Mouse (Mus musculus) heart, embryonic 11.5 days (tissue): ENCODE measurements around the gene Gpc6. TPM values are rescaled to one million over a fixed set of nuclear protein-coding genes. Genes with fewer than 3 reads are reported as not detected.

Experiments used
- ATAC-seq: fragments of 200-750 bp; cut with Nextera tagmentation; replicated peaks from 2 replicates; pipeline ENCODE4 v1.8.0; 2017; ENCODE audit warnings: moderate library complexity; ENCODE audit not compliant: insufficient number of reproducible peaks, low FRiP score, low TSS enrichment
- H3K27ac ChIP-seq: fragments of 300-500 bp; sonication (generic); 2 replicates; pipeline ENCODE4 v1.5.1; 2014; ENCODE audit warnings: mild to moderate bottlenecking, low read depth, low read length
- H3K27me3 ChIP-seq: fragments of 300-500 bp; sonication (generic); 2 replicates; pipeline ENCODE4 v1.6.1; 2014; ENCODE audit warnings: mild to moderate bottlenecking, low read length, mixed read lengths; ENCODE audit not compliant: control insufficient read depth, insufficient read depth
- H3K36me3 ChIP-seq: fragments of 300-500 bp; sonication (generic); 2 replicates; pipeline ENCODE4 v1.6.1; 2014; ENCODE audit warnings: mild to moderate bottlenecking, low read length, moderate library complexity, mixed read lengths; ENCODE audit not compliant: control insufficient read depth, insufficient read depth
- H3K4me1 ChIP-seq: fragments of 300-500 bp; sonication (generic); 2 replicates; pipeline ENCODE4 v1.6.1; 2014; ENCODE audit warnings: low read length; ENCODE audit not compliant: control insufficient read depth, insufficient read depth
- H3K4me2 ChIP-seq: fragments of 300-500 bp; sonication (generic); 2 replicates; pipeline ENCODE4 v1.6.1; 2014; ENCODE audit warnings: mild to moderate bottlenecking, moderate library complexity
- H3K4me3 ChIP-seq: fragments of 300-500 bp; sonication (generic); 2 replicates; pipeline ENCODE4 v1.5.1; 2014; ENCODE audit warnings: low read depth, low read length
- H3K9ac ChIP-seq: fragments of 300-500 bp; sonication (generic); 2 replicates; pipeline ENCODE4 v1.6.1; 2014; ENCODE audit warnings: mild to moderate bottlenecking, low read depth, low read length, moderate library complexity
- H3K9me3 ChIP-seq: fragments of 300-500 bp; sonication (generic); replicated peaks from 2 replicates; pipeline ENCODE4 v1.6.1; 2016; ENCODE audit warnings: low read length; ENCODE audit not compliant: control insufficient read depth
- WGBS: fragments of 180-500 bp; shearing (Covaris S2); extraction: QIAGEN DNeasy Blood & Tissue Kit; methylation state at CpG from one replicate; pipeline ENCODE4 v1.1.7; 2014; ENCODE audit not compliant: insufficient replicate concordance; 5-methylcytosine and 5-hydroxymethylcytosine counted together
- polyA plus RNA-seq: library from polyadenylated mRNA; unstranded; fragments of >200 nt; fragmentation: Nextera tagmentation; extraction: Ambion mirVana; gene quantifications from 2 replicates; pipeline ENCODE4 v1.2.1, GENCODE M21; 2014

Gpc6 gene
- polyA plus RNA-seq, 1 experiment from 2014 or later: 14.3 TPM

DNA sequence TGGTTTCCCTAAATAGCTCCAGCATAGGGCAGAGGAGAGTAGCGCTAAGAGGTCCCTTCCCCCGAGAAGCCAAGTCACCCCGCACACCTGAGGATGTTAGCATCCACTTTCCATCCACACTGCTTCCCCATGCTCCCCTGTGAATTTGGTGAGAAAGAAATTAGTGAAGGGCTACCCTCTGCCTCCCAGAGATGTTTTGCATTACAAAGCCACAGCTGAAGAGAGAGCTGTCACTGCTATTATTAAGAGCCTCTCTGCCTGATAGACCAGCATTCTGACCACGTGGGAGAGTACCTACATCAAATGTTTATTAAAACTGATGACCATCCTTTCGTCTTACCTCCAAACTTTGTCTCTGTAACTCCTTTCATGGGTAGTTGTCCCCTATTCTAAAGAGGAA lies 981.2 kb downstream of the Gpc6 start:
- H3K4me3 ChIP-seq: no peak overlapping the region
- peaks cover 6% of the 10 kb centered on the region; the same call in 1 of the 2 replicates for H3K4me1 ChIP-seq
- no peaks in the 10 kb centered on the region for H3K36me3 ChIP-seq
- ATAC-seq: no peak
- peaks cover 7% of the 10 kb centered on the region; the same call in 1 of the 2 replicates for H3K27me3 ChIP-seq
- no peaks in the 10 kb centered on the region for H3K9me3 ChIP-seq
- H3K27ac ChIP-seq: no peak overlapping the region
- no peak overlapping the region for H3K4me2 ChIP-seq
- H3K9ac ChIP-seq: no peak overlapping the region
- WGBS: 50% methylated on average over 5 of the region's 5 CpGs

DNA sequence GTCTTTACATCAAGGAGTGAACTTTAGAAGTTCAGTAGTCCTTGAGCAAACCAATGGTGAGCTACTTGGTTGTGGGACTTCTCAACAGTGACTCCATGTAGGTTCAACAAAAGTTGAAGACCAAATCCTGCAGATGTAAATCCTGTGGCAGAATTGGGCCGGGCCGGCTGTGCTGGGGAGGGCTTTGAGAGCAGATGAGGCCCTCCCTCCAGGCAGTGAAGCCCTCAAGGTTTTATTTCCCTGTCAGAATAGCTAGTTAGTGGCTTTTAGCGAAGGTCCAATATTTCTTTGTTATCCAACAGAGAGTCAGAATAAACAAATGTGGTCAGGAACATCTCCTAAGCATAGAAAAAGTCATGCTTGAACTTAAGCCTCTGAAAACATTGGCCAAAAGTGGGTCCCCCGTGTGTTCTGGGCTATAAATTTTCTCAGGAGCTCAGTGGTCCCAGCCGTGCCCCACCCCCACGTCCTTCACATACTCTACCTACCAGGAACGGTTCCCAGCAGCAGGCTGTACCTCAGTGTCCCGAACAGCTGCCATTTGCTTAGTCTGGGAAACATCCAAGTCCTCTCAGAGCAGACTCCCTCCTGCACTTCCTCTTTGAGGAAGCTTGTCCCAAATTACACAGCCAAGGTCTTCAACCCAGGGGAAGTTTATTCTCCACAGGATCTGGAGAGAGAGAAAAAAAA lies 983.3 kb downstream of the Gpc6 start:
- Histone ChIP-seq H3K4me3 (no peak overlapping the region), H3K4me2 (no peak overlapping the region), H3K36me3 (no peaks in the 10 kb centered on the region), H3K9me3 (no peaks in the 10 kb centered on the region), H3K9ac (no peak overlapping the region), H3K4me1 (peaks cover 6% of the 10 kb centered on the region; the same call in 1 of the 2 replicates), H3K27me3 (peaks cover 5% of the 10 kb centered on the region; the same call in 1 of the 2 replicates), H3K27ac (no peak overlapping the region)
- WGBS: 63% methylated on average over 8 of the region's 8 CpGs
- no peak for ATAC-seq

DNA sequence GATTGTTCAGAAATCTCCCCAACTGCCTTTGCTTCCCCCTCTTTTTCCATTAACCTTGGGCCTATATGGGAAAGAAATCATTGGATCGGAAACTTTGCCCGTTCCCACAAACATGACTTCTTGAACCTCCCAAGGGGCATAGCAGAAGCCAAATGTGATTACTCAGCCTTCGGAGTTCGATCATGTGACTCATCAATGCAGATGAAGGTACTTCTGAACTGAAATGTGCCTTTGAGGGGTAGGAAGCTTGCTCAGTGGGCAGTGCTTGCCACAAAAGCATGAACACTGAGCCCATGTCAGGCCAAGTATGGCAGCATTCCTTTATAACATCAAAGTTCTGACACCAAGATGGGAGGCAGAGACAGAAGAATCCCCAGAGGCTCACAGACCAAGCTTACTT lies 983.9 kb downstream of the Gpc6 start:
- H3K36me3 ChIP-seq: no peaks in the 10 kb centered on the region
- H3K9me3 ChIP-seq: no peaks in the 10 kb centered on the region
- no peak overlapping the region for H3K4me2 ChIP-seq
- H3K9ac ChIP-seq: no peak overlapping the region
- H3K4me1 ChIP-seq: peaks cover 6% of the 10 kb centered on the region; the same call in 1 of the 2 replicates
- no peak overlapping the region for H3K27ac ChIP-seq
- peaks cover 5% of the 10 kb centered on the region; the same call in 1 of the 2 replicates for H3K27me3 ChIP-seq
- WGBS: 78% methylated on average over 4 of the region's 4 CpGs
- no peak for ATAC-seq
- H3K4me3 ChIP-seq: no peak overlapping the region

DNA sequence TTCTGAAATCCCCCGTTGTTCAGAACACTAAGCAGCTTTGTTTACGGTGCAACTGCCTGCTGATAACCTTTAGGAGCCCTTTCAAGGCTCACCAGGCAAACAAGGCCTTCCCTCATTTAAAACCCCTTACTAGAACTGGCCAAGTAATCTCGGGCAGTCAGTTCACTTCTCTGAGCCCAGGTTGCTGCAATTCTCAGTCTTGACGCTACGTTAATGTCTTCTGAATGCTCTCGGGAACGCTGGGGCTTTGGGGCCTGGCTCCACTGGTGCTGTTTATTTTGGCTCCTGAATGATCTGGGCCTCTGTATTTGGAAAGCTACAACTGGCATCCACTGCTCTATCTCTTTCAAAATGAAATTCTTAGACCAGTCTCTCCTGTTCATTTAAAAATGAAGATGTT lies 985.2 kb downstream of the Gpc6 start:
- H3K27me3 ChIP-seq: peaks cover 5% of the 10 kb centered on the region; the same call in 1 of the 2 replicates
- no peak overlapping the region for H3K9ac ChIP-seq
- H3K9me3 ChIP-seq: no peaks in the 10 kb centered on the region
- no peak for ATAC-seq
- H3K27ac ChIP-seq: no peak overlapping the region
- peaks cover 6% of the 10 kb centered on the region; the same call in 1 of the 2 replicates for H3K4me1 ChIP-seq
- 12% methylated on average over 7 of the region's 7 CpGs for WGBS
- no peaks in the 10 kb centered on the region for H3K36me3 ChIP-seq
- no peak overlapping the region for H3K4me3 ChIP-seq
- H3K4me2 ChIP-seq: no peak overlapping the region

DNA sequence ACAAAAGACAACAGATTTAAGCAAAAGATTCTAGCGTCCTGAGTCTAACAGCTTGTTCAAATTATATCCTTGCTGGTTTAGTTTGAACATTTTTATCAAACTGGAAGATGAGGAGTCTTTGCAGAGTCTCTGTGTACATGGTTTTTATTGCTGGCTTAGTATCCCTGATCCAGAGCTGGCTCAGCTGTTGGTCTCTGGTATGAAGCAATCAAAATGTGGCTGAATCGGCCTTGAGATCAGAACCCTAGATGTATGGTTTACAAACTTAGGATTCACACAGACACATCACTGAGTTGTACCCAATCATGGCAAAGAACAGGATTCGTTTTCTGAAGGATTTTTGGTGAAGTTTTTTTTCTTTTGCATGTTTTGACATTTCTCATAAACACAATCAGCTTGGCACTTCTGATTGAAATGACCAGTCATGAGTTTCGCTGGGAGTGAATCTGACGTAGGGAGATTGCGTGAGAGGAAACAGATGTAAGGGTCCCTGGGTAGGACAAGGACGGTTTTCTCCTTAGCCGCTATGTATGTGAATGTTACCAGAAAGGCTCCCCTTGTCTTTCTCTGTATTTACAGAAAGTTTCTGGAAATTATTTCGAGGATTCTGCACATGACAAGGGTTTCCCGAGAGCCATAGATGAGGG lies 987.6 kb downstream of the Gpc6 start:
- WGBS: 75% methylated on average over 10 of the region's 10 CpGs
- Histone ChIP-seq H3K4me2 (no peak overlapping the region), H3K27me3 (peaks cover 8% of the 10 kb centered on the region; the same call in 1 of the 2 replicates), H3K9ac (no peak overlapping the region), H3K9me3 (no peaks in the 10 kb centered on the region), H3K4me3 (no peak overlapping the region), H3K4me1 (0 out of 2 replicates have a peak, but pooled peaks cover 3% of the 10 kb centered on the region), H3K36me3 (no peaks in the 10 kb centered on the region), H3K27ac (no peak overlapping the region)
- ATAC-seq: no peak

DNA sequence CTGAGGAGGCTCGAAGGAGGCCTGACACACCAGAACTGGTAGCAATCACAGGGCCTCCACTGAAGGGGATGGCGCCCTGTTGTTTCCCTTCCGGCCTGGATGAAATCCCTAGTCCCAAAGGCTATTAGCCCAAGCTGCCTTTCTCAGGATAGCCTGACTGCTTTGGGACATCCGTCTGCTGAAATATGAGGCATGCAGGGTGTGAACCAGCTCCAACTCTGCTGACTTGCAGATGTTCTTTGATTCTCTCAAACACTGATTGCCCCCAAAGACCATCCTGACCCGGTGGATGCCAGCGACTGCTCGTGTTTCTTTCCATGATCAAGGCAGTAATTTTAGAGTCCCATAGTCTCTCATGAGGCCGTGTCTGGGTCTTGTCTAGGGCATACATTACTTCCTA lies 991.5 kb downstream of the Gpc6 start:
- H3K4me1 ChIP-seq: no peaks in the 10 kb centered on the region
- 0 out of 2 replicates have a peak, but pooled peaks cover 5% of the 10 kb centered on the region for H3K27me3 ChIP-seq
- no peaks in the 10 kb centered on the region for H3K36me3 ChIP-seq
- no peak overlapping the region for H3K27ac ChIP-seq
- 82% methylated on average over 8 of the region's 8 CpGs for WGBS
- H3K9ac ChIP-seq: no peak overlapping the region
- no peak for ATAC-seq
- no peak overlapping the region for H3K4me3 ChIP-seq
- H3K9me3 ChIP-seq: no peaks in the 10 kb centered on the region
- no peak overlapping the region for H3K4me2 ChIP-seq

DNA sequence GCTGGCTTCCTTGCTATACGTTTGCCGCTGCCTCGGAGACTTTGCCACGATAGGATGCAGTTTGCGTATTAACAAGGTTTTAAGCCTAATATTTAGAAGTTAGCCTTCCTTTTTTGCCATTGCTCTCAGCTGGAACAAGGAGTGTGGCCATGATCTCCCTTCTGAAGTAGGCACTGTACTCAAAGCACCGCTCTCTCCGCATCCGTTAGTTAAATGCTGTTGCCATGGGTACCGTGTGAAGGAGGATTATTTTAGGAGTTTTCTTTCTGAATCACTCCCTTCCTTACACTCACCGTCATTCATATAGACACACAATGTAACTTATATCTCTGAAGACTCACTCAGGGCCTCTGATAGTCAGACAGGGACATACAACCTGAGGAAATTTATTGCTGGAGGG lies 993.6 kb downstream of the Gpc6 start:
- H3K27ac ChIP-seq: no peak overlapping the region
- H3K9ac ChIP-seq: no peak overlapping the region
- H3K9me3 ChIP-seq: no peaks in the 10 kb centered on the region
- H3K36me3 ChIP-seq: no peaks in the 10 kb centered on the region
- 0 out of 2 replicates have a peak, but pooled peaks cover 2% of the 10 kb centered on the region for H3K27me3 ChIP-seq
- ATAC-seq: no peak
- H3K4me3 ChIP-seq: no peak overlapping the region
- H3K4me1 ChIP-seq: no peaks in the 10 kb centered on the region
- no peak overlapping the region for H3K4me2 ChIP-seq
- WGBS: 93% methylated on average over 10 of the region's 10 CpGs

DNA sequence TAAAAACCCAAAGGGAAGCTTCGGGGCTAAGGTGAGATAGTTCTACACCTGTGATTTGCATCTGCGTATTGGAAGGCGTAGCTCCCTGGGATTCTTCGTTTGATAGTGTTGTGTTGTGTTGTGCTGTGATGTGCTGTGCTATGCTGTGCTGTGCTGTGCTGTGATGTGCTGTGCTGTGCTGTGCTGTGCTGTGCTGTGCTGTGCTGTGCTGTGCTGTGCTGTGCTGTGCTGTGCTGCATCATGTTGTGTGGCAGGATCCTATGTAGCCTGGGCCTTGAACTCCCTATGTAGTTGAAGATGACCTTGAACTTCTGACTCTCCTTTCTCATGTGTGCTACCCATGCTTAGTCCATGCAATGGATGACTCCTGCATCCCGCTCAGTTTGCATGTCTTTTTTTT lies 994.5 kb downstream of the Gpc6 start:
- 88% methylated on average over 5 of the region's 5 CpGs for WGBS
- H3K36me3 ChIP-seq: no peaks in the 10 kb centered on the region
- ATAC-seq: no peak
- no peak overlapping the region for H3K4me2 ChIP-seq
- no peaks in the 10 kb centered on the region for H3K9me3 ChIP-seq
- H3K27me3 ChIP-seq: 0 out of 2 replicates have a peak, but pooled peaks cover 2% of the 10 kb centered on the region
- no peak overlapping the region for H3K9ac ChIP-seq
- no peaks in the 10 kb centered on the region for H3K4me1 ChIP-seq
- no peak overlapping the region for H3K27ac ChIP-seq
- no peak overlapping the region for H3K4me3 ChIP-seq
